ENCODE assay signal across 10 mouse cellular contexts in the genomic region with DNA sequence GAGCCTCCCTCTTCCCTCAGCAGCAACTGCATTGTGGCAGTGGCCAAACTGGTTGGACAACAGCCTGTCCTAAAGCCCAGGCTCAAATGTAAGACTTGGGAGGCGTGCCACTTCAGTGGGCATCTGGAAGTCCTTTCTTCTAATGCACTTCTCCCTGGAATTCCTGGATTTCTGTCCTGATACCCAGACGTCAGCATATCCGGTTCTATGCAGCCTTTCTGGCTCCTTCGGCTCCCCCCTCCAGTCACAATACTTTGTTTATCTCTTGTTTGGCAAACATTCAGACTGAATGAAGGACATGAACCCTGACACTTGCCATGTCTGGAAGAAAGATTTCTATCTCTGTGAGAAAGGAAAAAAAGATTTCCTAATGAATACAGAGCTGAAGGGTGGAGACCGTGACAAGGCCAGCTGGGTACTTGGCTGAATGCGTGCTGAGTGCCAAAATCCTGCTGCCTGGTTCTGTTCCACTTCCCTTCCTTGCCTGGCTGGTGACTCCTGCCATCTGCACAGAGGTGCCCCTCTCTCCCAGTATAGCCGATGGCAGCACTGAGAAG.
DNase-seq lines count a peak whose midpoint lies in the region; ATAC-seq and TF ChIP-seq lines count a peak whose summit lies in the region.
"Had no signal": no experiment of that assay in that cellular context is flagged by ENCODE, and none has a peak within 500 bp of the region (broad histone marks: within the 10 kb centered on the region; RNA-seq: fewer than 3 reads in every experiment).

No protein-coding gene starts in this region.

- H3K79me2 ChIP-seq in heart, adult 2 months (replicated peaks; ENCODE audit: control insufficient read depth, insufficient read depth, low read length) = no peaks in the 10 kb centered on the region

- TF ChIP-seq EP300 in heart, adult 2 months (IDR thresholded peaks at IDR 0.05; ENCODE audit: insufficient read depth, low read depth, low read length) = no peak

- no peak for TF ChIP-seq POLR2A in heart, adult 2 months (IDR thresholded peaks at IDR 0.05; ENCODE audit: insufficient read depth, low read depth, low read length)
- no peak for TF ChIP-seq POLR2A in thymus, adult 2 months (IDR thresholded peaks at IDR 0.05; ENCODE audit: control insufficient read depth, extremely low read depth, insufficient read depth, low read length, poor library complexity)

- H3K4me2 ChIP-seq in hindbrain, embryonic 12.5 days (replicated peaks) = no peak overlapping the region
- H3K4me2 ChIP-seq in hindbrain, embryonic 11.5 days (replicated peaks; ENCODE audit: low read depth, low read length) = no peak overlapping the region
- H3K4me2 ChIP-seq in midbrain, postnatal 0 days (ENCODE audit: low read depth, low read length, poor library complexity, severe bottlenecking) = no peak overlapping the region
- H3K4me2 ChIP-seq: embryonic facial prominence, embryonic 12.5 days had no signal

- no peak for DNase-seq in hindbrain, embryonic 11.5 days (ENCODE audit: low spot score)
- peak; percentile 59 to 61 for DNase-seq in heart, adult 2 months
- peak; percentile 72 for DNase-seq in kidney, adult 9 months
- DNase-seq in midbrain, postnatal 0 days (ENCODE audit: low spot score) = peak; percentile 77
- DNase-seq in thymus, adult 2 months = no peak

- H3K27ac ChIP-seq in hindbrain, embryonic 12.5 days = 0 out of 2 replicates have a peak overlapping the region, but pooled peaks have one; percentile 40
- H3K27ac ChIP-seq in hindbrain, embryonic 11.5 days (ENCODE audit: low read depth, low read length) = no peak overlapping the region
- peak overlapping the region; percentile 82 for H3K27ac ChIP-seq in brown adipose tissue, adult 24 weeks (replicated peaks; ENCODE audit: low read depth, low read length)
- peak overlapping the region; percentile 83 for H3K27ac ChIP-seq in heart, adult 2 months
- no peak overlapping the region for H3K27ac ChIP-seq in midbrain, postnatal 0 days (ENCODE audit: low read depth, low read length)
- H3K27ac ChIP-seq in thymus, adult 2 months (ENCODE audit: control insufficient read depth, insufficient read depth, low read length) = no peak overlapping the region
- H3K27ac ChIP-seq: embryonic facial prominence, embryonic 12.5 days; macrophage had no signal

- no peak for ATAC-seq in hindbrain, embryonic 12.5 days (ENCODE audit: low FRiP score)
- no peak for ATAC-seq in hindbrain, embryonic 11.5 days (ENCODE audit: low FRiP score)
- no peak for ATAC-seq in midbrain, postnatal 0 days (ENCODE audit: low FRiP score)
- ATAC-seq in inflammation-experienced regulatory T-cells, adult 6 months = no peak

- H3K9ac ChIP-seq in hindbrain, embryonic 12.5 days = no peak overlapping the region
- no peak overlapping the region for H3K9ac ChIP-seq in hindbrain, embryonic 11.5 days (ENCODE audit: low read depth, low read length)
- no peak overlapping the region for H3K9ac ChIP-seq in heart, adult 2 months (ENCODE audit: low read depth, low read length)
- no peak overlapping the region for H3K9ac ChIP-seq in midbrain, postnatal 0 days (replicated peaks; ENCODE audit: low read length, poor library complexity, severe bottlenecking)
- H3K9ac ChIP-seq: embryonic facial prominence, embryonic 12.5 days had no signal

- no peaks in the 10 kb centered on the region for H3K27me3 ChIP-seq in hindbrain, embryonic 12.5 days
- H3K27me3 ChIP-seq in hindbrain, embryonic 11.5 days (ENCODE audit: control insufficient read depth, insufficient read depth, low read length) = no peaks in the 10 kb centered on the region
- no peaks in the 10 kb centered on the region for H3K27me3 ChIP-seq in heart, adult 2 months (ENCODE audit: control insufficient read depth, insufficient read depth, low read length)
- H3K27me3 ChIP-seq in midbrain, postnatal 0 days (ENCODE audit: insufficient read depth, low read length) = no peaks in the 10 kb centered on the region
- no peaks in the 10 kb centered on the region for H3K27me3 ChIP-seq in thymus, adult 2 months (ENCODE audit: control insufficient read depth, insufficient read depth, low read length)
- H3K27me3 ChIP-seq: embryonic facial prominence, embryonic 12.5 days had no signal

- 65% methylated on average over 7 of the region's 7 CpGs for WGBS in hindbrain, embryonic 12.5 days
- 70% methylated on average over 7 of the region's 7 CpGs for WGBS in hindbrain, embryonic 11.5 days
- 18% methylated on average over 7 of the region's 7 CpGs for WGBS in heart, adult 2 months
- 64% methylated on average over 7 of the region's 7 CpGs for WGBS in midbrain, postnatal 0 days
- WGBS in thymus, adult 2 months = 89% methylated on average over 7 of the region's 7 CpGs

- no peak for TF ChIP-seq CTCF in heart, adult 2 months (IDR thresholded peaks at IDR 0.05)
- no peak for TF ChIP-seq CTCF in midbrain, postnatal 0 days (IDR thresholded peaks at IDR 0.05)
- TF ChIP-seq CTCF in thymus, adult 2 months (IDR thresholded peaks at IDR 0.05; ENCODE audit: borderline replicate concordance, control insufficient read depth, extremely low read depth, insufficient read depth, low read length, poor library complexity) = no peak

- no peaks in the 10 kb centered on the region for H3K36me3 ChIP-seq in hindbrain, embryonic 12.5 days
- no peaks in the 10 kb centered on the region for H3K36me3 ChIP-seq in hindbrain, embryonic 11.5 days (ENCODE audit: control insufficient read depth, insufficient read depth, low read length)
- peaks cover 2% of the 10 kb centered on the region for H3K36me3 ChIP-seq in heart, adult 2 months (ENCODE audit: control insufficient read depth, insufficient read depth, low read length)
- no peaks in the 10 kb centered on the region for H3K36me3 ChIP-seq in midbrain, postnatal 0 days (ENCODE audit: insufficient read depth, low read length)
- no peaks in the 10 kb centered on the region for H3K36me3 ChIP-seq in thymus, adult 2 months (ENCODE audit: control insufficient read depth, insufficient read depth, low read length)
- H3K36me3 ChIP-seq: embryonic facial prominence, embryonic 12.5 days had no signal

- intact Hi-C loops in heart, adult 2 months (cut with DNase I) = loop anchor here (2.0 kb wide), 1 partner anchor 16 kb away; no protein-coding TSS in a partner anchor

- no peak overlapping the region for H3K4me3 ChIP-seq in hindbrain, embryonic 12.5 days
- H3K4me3 ChIP-seq in hindbrain, embryonic 11.5 days (ENCODE audit: low read depth, low read length) = no peak overlapping the region
- H3K4me3 ChIP-seq in brown adipose tissue, adult 24 weeks (ENCODE audit: insufficient read depth, low read depth, low read length) = no peak overlapping the region
- 0 out of 2 replicates have a peak overlapping the region, but pooled peaks have one; percentile 9 for H3K4me3 ChIP-seq in heart, adult 2 months
- H3K4me3 ChIP-seq in midbrain, postnatal 0 days (ENCODE audit: low read depth, low read length) = no peak overlapping the region
- H3K4me3 ChIP-seq in thymus, adult 2 months (ENCODE audit: control insufficient read depth, insufficient read depth, low read length) = no peak overlapping the region
- H3K4me3 ChIP-seq: embryonic facial prominence, embryonic 12.5 days had no signal

- H3K9me3 ChIP-seq in hindbrain, embryonic 12.5 days (replicated peaks) = no peaks in the 10 kb centered on the region
- no peaks in the 10 kb centered on the region for H3K9me3 ChIP-seq in hindbrain, embryonic 11.5 days (ENCODE audit: control insufficient read depth, low read length)
- no peaks in the 10 kb centered on the region for H3K9me3 ChIP-seq in midbrain, postnatal 0 days (ENCODE audit: low read length)
- H3K9me3 ChIP-seq: embryonic facial prominence, embryonic 12.5 days had no signal

- peaks cover 34% of the 10 kb centered on the region for H3K4me1 ChIP-seq in hindbrain, embryonic 12.5 days
- no peaks in the 10 kb centered on the region; the same call in 1 of the 2 replicates for H3K4me1 ChIP-seq in hindbrain, embryonic 11.5 days (replicated peaks; ENCODE audit: control insufficient read depth, insufficient read depth, low read length)
- H3K4me1 ChIP-seq in brown adipose tissue, adult 24 weeks (ENCODE audit: control insufficient read depth, insufficient read depth, insufficient read length, low read length) = peaks cover 26% of the 10 kb centered on the region; the same call in 1 of the 2 replicates
- peaks cover 18% of the 10 kb centered on the region for H3K4me1 ChIP-seq in heart, adult 2 months (ENCODE audit: control insufficient read depth, insufficient read depth, low read length)
- peaks cover 10% of the 10 kb centered on the region; the same call in 1 of the 2 replicates for H3K4me1 ChIP-seq in midbrain, postnatal 0 days (ENCODE audit: insufficient read depth, low read length)
- no peaks in the 10 kb centered on the region for H3K4me1 ChIP-seq in thymus, adult 2 months (replicated peaks; ENCODE audit: control insufficient read depth, insufficient read depth, low read length)

Comparison
In these comparisons a context has a peak if more than half of its experiments do, and no peak if none do; other contexts are left out.
1. H3K27ac ChIP-seq: peak in hindbrain, embryonic 12.5 days (single experiment), brown adipose tissue, adult 24 weeks (single experiment) and heart, adult 2 months (single experiment); none in hindbrain, embryonic 11.5 days (single experiment), midbrain, postnatal 0 days (single experiment) and thymus, adult 2 months (single experiment).
2. DNase-seq: peak in heart, adult 2 months (2 of 2), kidney, adult 9 months (single experiment) and midbrain, postnatal 0 days (single experiment); none in hindbrain, embryonic 11.5 days (single experiment) and thymus, adult 2 months (single experiment).